Mouse (Mus musculus): ENCODE measurements around the gene Dpp4.
A peak's percentile ranks its signal among the peaks of the same experiment; 100 is the strongest.

Gene Dpp4

DNA sequence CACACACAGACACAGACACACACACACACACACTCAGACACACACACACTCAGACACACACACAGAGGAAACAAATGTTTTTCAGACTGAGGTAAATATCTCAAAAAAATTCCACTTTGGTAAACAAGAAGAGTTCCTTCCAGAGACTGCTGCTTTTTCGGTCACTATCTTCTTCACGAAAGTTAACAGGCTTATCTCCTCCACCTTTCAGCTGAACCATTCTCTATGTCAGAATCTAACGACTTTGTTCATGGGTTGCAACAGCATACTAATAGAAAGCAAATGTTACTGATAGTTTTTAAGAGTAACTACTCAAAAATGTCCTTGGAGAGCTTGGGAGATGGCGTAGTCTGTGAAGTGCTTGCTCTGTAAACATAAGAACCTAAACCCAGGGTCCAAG is 124.5 kb downstream of the Dpp4 start:
- DNase-seq (ENCODE audit: low spot score) = no peak

DNA sequence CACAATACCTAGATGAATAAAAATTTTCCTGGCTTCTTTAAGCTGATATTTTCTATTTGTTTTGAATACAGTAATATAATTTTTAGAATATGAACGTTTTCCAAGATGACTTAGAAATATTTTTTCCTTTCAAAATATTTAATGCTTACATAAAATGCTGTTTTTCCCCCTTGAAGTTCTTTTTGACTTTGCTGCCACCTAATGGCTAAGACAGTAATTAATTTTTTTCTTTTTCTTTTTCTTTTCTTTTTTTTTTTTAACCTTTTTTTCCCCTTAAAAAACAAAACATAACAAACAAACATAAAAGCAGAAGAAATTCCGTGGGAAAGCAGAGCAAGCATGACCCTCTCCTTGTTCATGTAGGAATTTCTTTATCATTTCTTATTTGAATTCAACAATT is 126.2 kb downstream of the Dpp4 start:
- peak; percentile 24 for DNase-seq (ENCODE audit: low spot score)

DNA sequence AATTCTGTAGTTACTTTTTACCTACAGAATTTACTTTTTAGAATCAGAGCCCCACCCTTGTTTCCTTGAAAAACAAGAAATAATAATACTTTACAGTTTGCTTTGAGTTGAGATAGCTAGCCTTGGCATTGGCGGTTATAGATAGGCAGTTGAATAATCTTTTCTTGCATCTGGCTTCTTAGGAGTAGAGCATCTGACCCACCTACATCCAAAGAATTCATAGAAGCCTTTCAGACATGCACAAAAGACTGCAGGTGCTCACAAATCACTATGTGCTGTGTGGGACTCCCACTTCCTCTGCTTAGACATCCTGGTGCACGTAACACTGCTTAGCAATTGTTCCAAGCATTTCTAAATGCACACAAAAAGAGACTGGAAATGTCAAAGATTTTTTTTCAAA is 127.0 kb downstream of the Dpp4 start:
- DNase-seq (ENCODE audit: low spot score) = no peak
